ENCODE assay signal across 14 mouse cellular contexts in the genomic region with DNA sequence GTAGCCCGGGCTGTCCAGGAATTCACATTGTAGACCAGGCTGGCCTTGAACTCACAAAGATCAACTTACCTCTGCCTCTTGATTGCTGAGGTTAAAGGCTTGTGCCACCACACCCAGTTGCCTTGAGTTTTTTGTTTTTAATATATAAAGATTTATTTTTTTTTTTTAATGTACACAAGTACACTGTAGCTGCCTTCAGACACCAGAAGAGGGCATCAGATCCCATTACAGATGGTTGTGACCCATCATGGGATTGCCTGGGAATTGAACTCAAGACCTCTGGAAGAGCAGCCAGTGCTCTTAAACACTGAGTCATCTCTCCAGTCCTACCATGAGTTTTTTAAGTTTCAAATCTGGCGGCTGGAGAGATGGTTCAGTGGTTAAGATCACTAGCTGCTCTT. TPM values are rescaled to one million over a fixed set of nuclear protein-coding genes. Genes with fewer than 3 reads are reported as not detected.
DNase-seq lines count a peak whose midpoint lies in the region; ATAC-seq and TF ChIP-seq lines count a peak whose summit lies in the region.
"Had no signal": no experiment of that assay in that cellular context is flagged by ENCODE, and none has a peak within 500 bp of the region (broad histone marks: within the 10 kb centered on the region; RNA-seq: fewer than 3 reads in every experiment).

No protein-coding gene starts in this region.

- H3K4me1 ChIP-seq in lung, embryonic 14.5 days (ENCODE audit: insufficient read depth), result no peaks in the 10 kb centered on the region
- peaks cover 8 to 22% of the 10 kb centered on the region in 2 experiments for H3K4me1 ChIP-seq in MEL (ENCODE audit: control insufficient read depth in 1 of 2, insufficient read depth in 2 of 2, low read length in 2 of 2)
- H3K4me1 ChIP-seq in midbrain, postnatal 0 days (ENCODE audit: insufficient read depth, low read length), result peaks cover 20% of the 10 kb centered on the region

- H3K79me2 ChIP-seq in MEL (ENCODE audit: control insufficient read depth, insufficient read depth, low read length, poor library complexity), result peaks cover 43% of the 10 kb centered on the region

- peak overlapping the region; percentile 90; the same call in 1 of the 2 replicates for H3K4me3 ChIP-seq in lung, embryonic 14.5 days (ENCODE audit: low read depth, low read length)
- peak overlapping the region in 1 of 2 experiments; percentile 99; a peak in 2 of 4 replicates for H3K4me3 ChIP-seq in MEL (ENCODE audit: control insufficient read depth in 1 of 2, insufficient read depth in 1 of 2, low read depth in 2 of 2, low read length in 2 of 2)
- no peak overlapping the region for H3K4me3 ChIP-seq in midbrain, postnatal 0 days (ENCODE audit: low read depth, low read length)

- peak; percentile 16; the same call in 1 of the 2 replicates for TF ChIP-seq CTCF in lung, embryonic 14.5 days (IDR thresholded peaks at IDR 0.05; ENCODE audit: low read depth)
- peak; percentile 14 to 44 (median 25); a peak in 3 of 6 replicates for TF ChIP-seq CTCF in MEL (IDR thresholded peaks at IDR 0.05 in 2 of 3, conservative IDR thresholded peaks at IDR 0.05 in 1 of 3; ENCODE audit: control insufficient read depth in 1 of 3, insufficient read depth in 1 of 3, low read depth in 2 of 3, low read length in 3 of 3, poor library complexity in 1 of 3, severe bottlenecking in 1 of 3)
- TF ChIP-seq CTCF in midbrain, postnatal 0 days (IDR thresholded peaks at IDR 0.05), result peak; percentile 21; the same call in 1 of the 2 replicates

- no peak; the same call in 1 of the 2 replicates for TF ChIP-seq RAD21 in MEL (IDR thresholded peaks at IDR 0.05; ENCODE audit: low read depth, low read length)

- H3K27ac ChIP-seq in lung, embryonic 14.5 days (ENCODE audit: low read depth), result no peak overlapping the region
- no peak overlapping the region; the same call in 1 of the 2 replicates for H3K27ac ChIP-seq in MEL (ENCODE audit: control insufficient read depth, low read depth, low read length)
- H3K27ac ChIP-seq in midbrain, postnatal 0 days (ENCODE audit: low read depth, low read length), result no peak overlapping the region

- no peaks in the 10 kb centered on the region for H3K9me3 ChIP-seq in lung, embryonic 14.5 days (ENCODE audit: low read depth, low read length)
- no peaks in the 10 kb centered on the region for H3K9me3 ChIP-seq in MEL (replicated peaks; ENCODE audit: insufficient read depth, low read length)
- no peaks in the 10 kb centered on the region for H3K9me3 ChIP-seq in midbrain, postnatal 0 days (ENCODE audit: low read length)
- H3K9me3 ChIP-seq: G1E had no signal

- H3K27me3 ChIP-seq in lung, embryonic 14.5 days (ENCODE audit: insufficient read depth, low read length), result no peaks in the 10 kb centered on the region
- H3K27me3 ChIP-seq in MEL (ENCODE audit: control insufficient read depth in 1 of 2, insufficient read depth in 2 of 2, low read length in 2 of 2), result no peaks in the 10 kb centered on the region
- no peaks in the 10 kb centered on the region for H3K27me3 ChIP-seq in midbrain, postnatal 0 days (ENCODE audit: insufficient read depth, low read length)

- H3K9ac ChIP-seq in lung, embryonic 14.5 days, result no peak overlapping the region
- H3K9ac ChIP-seq in MEL (ENCODE audit: control insufficient read depth, low read depth, low read length, poor library complexity, severe bottlenecking), result peak overlapping the region; percentile 74; the same call in 1 of the 2 replicates
- no peak overlapping the region for H3K9ac ChIP-seq in midbrain, postnatal 0 days (replicated peaks; ENCODE audit: low read length, poor library complexity, severe bottlenecking)

- no peak for TF ChIP-seq EP300 in MEL (IDR thresholded peaks at IDR 0.05; ENCODE audit: low read depth in 1 of 2, low read length in 2 of 2)

- no peak overlapping the region for H3K4me2 ChIP-seq in lung, embryonic 14.5 days
- no peak overlapping the region for H3K4me2 ChIP-seq in midbrain, postnatal 0 days (ENCODE audit: low read depth, low read length, poor library complexity, severe bottlenecking)

- no peak for TF ChIP-seq POLR2A in MEL (IDR thresholded peaks at IDR 0.05; ENCODE audit: control insufficient read depth in 1 of 2, insufficient read depth in 1 of 2, low read depth in 1 of 2, low read length in 2 of 2, poor library complexity in 1 of 2)

- H3K36me3 ChIP-seq in lung, embryonic 14.5 days (ENCODE audit: insufficient read depth), result peaks cover 11% of the 10 kb centered on the region; the same call in 1 of the 2 replicates
- peaks cover 0 to 42% of the 10 kb centered on the region in 2 experiments; a peak in 2 of 4 replicates for H3K36me3 ChIP-seq in MEL (ENCODE audit: control insufficient read depth in 1 of 2, insufficient read depth in 2 of 2, low read length in 2 of 2)
- no peaks in the 10 kb centered on the region; the same call in 1 of the 2 replicates for H3K36me3 ChIP-seq in midbrain, postnatal 0 days (ENCODE audit: insufficient read depth, low read length)

- peak; percentile 82 for DNase-seq in heart, adult 11 months
- no peak for DNase-seq in heart, postnatal 36 days
- no peak for DNase-seq in lung, embryonic 14.5 days
- DNase-seq in lung, adult 18-20 months, result no peak
- peak; percentile 71 for DNase-seq in MEL (ENCODE audit: low read depth, low spot score)
- no peak for DNase-seq in midbrain, postnatal 0 days (ENCODE audit: low spot score)
- DNase-seq in adrenal gland, postnatal 25 days, result no peak
- DNase-seq: adrenal gland, postnatal 14 days; cerebellum, adult 2 months; layer of hippocampus, adult 9-11 months had no signal

- WGBS in lung, embryonic 14.5 days, result 64% methylated on average over 2 of the region's 2 CpGs
- WGBS in midbrain, postnatal 0 days, result 56% methylated on average over 2 of the region's 2 CpGs

- intact Hi-C loops in heart, postnatal 36 days (cut with DNase I), result no loop called here

- no peak for ATAC-seq in lung, embryonic 14.5 days (ENCODE audit: insufficient read depth)
- no peak for ATAC-seq in midbrain, postnatal 0 days (ENCODE audit: low FRiP score)
- no peak for ATAC-seq in megakaryocyte-erythroid progenitor cell, adult 5-6 weeks (replicated peaks; ENCODE audit: low FRiP score, low TSS enrichment, poor library complexity, severe bottlenecking)

TF ChIP-seq in MEL, 35 proteins besides CTCF, POLR2A, EP300 and RAD21:
- no peak for TF ChIP-seq GABPA (IDR thresholded peaks at IDR 0.05; ENCODE audit: low read depth, low read length)
- no peak for TF ChIP-seq JUND (IDR thresholded peaks at IDR 0.05; ENCODE audit: low read depth, low read length)
- peak; percentile 49; the same call in 1 of the 2 replicates for TF ChIP-seq SIN3A (IDR thresholded peaks at IDR 0.05; ENCODE audit: low read length)
- peak; percentile 30; the same call in 1 of the 2 replicates for TF ChIP-seq SMC3 (IDR thresholded peaks at IDR 0.05; ENCODE audit: low read depth, low read length)
- TF ChIP-seq HCFC1 (IDR thresholded peaks at IDR 0.05; ENCODE audit: low read depth, low read length), result 0 out of 2 replicates have a peak, but pooled peaks have one; percentile 35
- no peak for TF ChIP-seq NELFE (IDR thresholded peaks at IDR 0.05; ENCODE audit: low read depth, low read length)
- TF ChIP-seq TBP (IDR thresholded peaks at IDR 0.05; ENCODE audit: low read depth, low read length), result peak; percentile 55; the same call in 1 of the 2 replicates
- TF ChIP-seq ZNF384 (IDR thresholded peaks at IDR 0.05; ENCODE audit: low read depth, low read length), result peak; percentile 86
- TF ChIP-seq GATA1 (IDR thresholded peaks at IDR 0.05; ENCODE audit: low read depth, low read length), result no peak
- no peak for TF ChIP-seq ZC3H11A (IDR thresholded peaks at IDR 0.05; ENCODE audit: low read depth, low read length)
- no peak for TF ChIP-seq KAT2A (conservative IDR thresholded peaks at IDR 0.05; ENCODE audit: low read depth, low read length)

RNA-seq across cellular contexts. Expression of a gene that starts 1.0 kb away (rescaled TPM):
- total RNA-seq in heart, postnatal 36 days (2021), result 10 to 100 TPM in 1 of 2 experiments, 1 to 10 TPM in 1; 7.9 to 11.8 TPM
- 12.0 and 12.8 TPM in 2 replicates for polyA plus RNA-seq in lung, embryonic 14.5 days (2014; fragmentation: Nextera tagmentation; extraction: Ambion mirVana)
- total RNA-seq in MEL (2012; rRNA removed), result 8.2 and 8.4 TPM in 2 replicates
- polyA plus RNA-seq in MEL (2012; ENCODE audit: insufficient read depth in 1 of 2, insufficient read length in 2 of 2, low read depth in 1 of 2, low replicate concordance in 2 of 2, missing spikeins in 1 of 2), result 10 to 100 TPM in 1 of 2 experiments, not detected in 1; 11.8 TPM
- 9.5 and 10.1 TPM in 2 replicates for total RNA-seq in midbrain, postnatal 0 days (2014; rRNA removed)
- 10.4 and 11.8 TPM in 2 replicates for polyA plus RNA-seq in midbrain, postnatal 0 days (2015; fragmentation: Nextera tagmentation; extraction: Ambion mirVana)
- 7.6 and 10.1 TPM in 2 replicates for total RNA-seq in megakaryocyte-erythroid progenitor cell, adult 5-6 weeks (2014; fragmentation: Nextera tagmentation)
- total RNA-seq in megakaryocyte-erythroid progenitor cell, adult 5-6 weeks (2017), result 9.5 and 9.6 TPM in 2 replicates
- 18.1 and 18.3 TPM in 2 replicates for total RNA-seq in adrenal gland, postnatal 25 days (2021)

RNA-seq across cellular contexts. Expression of a gene that starts 2.6 kb away (rescaled TPM):
- total RNA-seq in heart, postnatal 36 days (2021), result 10 to 100 TPM; 44.9 to 46.1 TPM
- polyA plus RNA-seq in lung, embryonic 14.5 days (2014; fragmentation: Nextera tagmentation; extraction: Ambion mirVana), result 75.3 and 78.0 TPM in 2 replicates
- 60.6 and 63.4 TPM in 2 replicates for total RNA-seq in MEL (2012; rRNA removed)
- 100 to 1,000 TPM in 1 of 2 experiments, 10 to 100 TPM in 1; 68.9 to 165 TPM for polyA plus RNA-seq in MEL (2012; ENCODE audit: insufficient read depth in 1 of 2, insufficient read length in 2 of 2, low read depth in 1 of 2, low replicate concordance in 2 of 2, missing spikeins in 1 of 2)
- 232 and 258 TPM in 2 replicates for total RNA-seq in midbrain, postnatal 0 days (2014; rRNA removed)
- 107 and 110 TPM in 2 replicates for polyA plus RNA-seq in midbrain, postnatal 0 days (2015; fragmentation: Nextera tagmentation; extraction: Ambion mirVana)
- 74.0 and 74.2 TPM in 2 replicates for total RNA-seq in megakaryocyte-erythroid progenitor cell, adult 5-6 weeks (2014; fragmentation: Nextera tagmentation)
- 61.2 and 65.4 TPM in 2 replicates for total RNA-seq in megakaryocyte-erythroid progenitor cell, adult 5-6 weeks (2017)
- total RNA-seq in adrenal gland, postnatal 25 days (2021), result 90.8 and 107 TPM in 2 replicates

RNA-seq across cellular contexts. Expression of a gene that starts 14.9 kb away (rescaled TPM):
- under 1 TPM; 0.11 TPM for total RNA-seq in heart, postnatal 36 days (2021)
- polyA plus RNA-seq in lung, embryonic 14.5 days (2014; fragmentation: Nextera tagmentation; extraction: Ambion mirVana), result 0.43 and 0.47 TPM in 2 replicates
- total RNA-seq in MEL (2012; rRNA removed), result 0.04 and 0.07 TPM in 2 replicates
- polyA plus RNA-seq in MEL (2012; ENCODE audit: insufficient read depth in 1 of 2, insufficient read length in 2 of 2, low read depth in 1 of 2, low replicate concordance in 2 of 2, missing spikeins in 1 of 2), result under 1 TPM in 1 of 2 experiments, not detected in 1; 0.19 TPM
- not detected in 2 replicates for total RNA-seq in midbrain, postnatal 0 days (2014; rRNA removed)
- polyA plus RNA-seq in midbrain, postnatal 0 days (2015; fragmentation: Nextera tagmentation; extraction: Ambion mirVana), result not detected in 2 replicates
- not detected in 2 replicates for total RNA-seq in megakaryocyte-erythroid progenitor cell, adult 5-6 weeks (2014; fragmentation: Nextera tagmentation)
- 0.28 TPM in 1 of 2 replicates, not detected in the other for total RNA-seq in megakaryocyte-erythroid progenitor cell, adult 5-6 weeks (2017)
- not detected in 2 replicates for total RNA-seq in adrenal gland, postnatal 25 days (2021)
- total RNA-seq: liver, adult 2 months had no signal
- polyA plus RNA-seq: gonadal fat pad, adult 2 months; liver, adult 2 months had no signal

Comparison
In these comparisons a context has a peak if more than half of its experiments do, and no peak if none do; other contexts are left out.
1. DNase-seq: peak in heart, adult 11 months (single experiment) and MEL (single experiment); none in heart, postnatal 36 days (0 of 2), lung, embryonic 14.5 days (single experiment), lung, adult 18-20 months (0 of 2), midbrain, postnatal 0 days (single experiment) and adrenal gland, postnatal 25 days (single experiment).
2. Peak in every context shown above with its lines, with median percentiles within 50 percentile points of each other: CTCF ChIP-seq.